Mouse (Mus musculus): ENCODE measurements at regions not wholly inside any gene's neighbourhood (a gene's known extent, or its start where the extent isn't known, plus 50 kb on each side); places are given as distances from the start of the nearest gene placed in this dataset.
"Not testable (repeated sequence)": the region's sequence is repeated elsewhere in the genome, so short reads cannot be mapped to it uniquely, and the experiment has no call there.

DNA sequence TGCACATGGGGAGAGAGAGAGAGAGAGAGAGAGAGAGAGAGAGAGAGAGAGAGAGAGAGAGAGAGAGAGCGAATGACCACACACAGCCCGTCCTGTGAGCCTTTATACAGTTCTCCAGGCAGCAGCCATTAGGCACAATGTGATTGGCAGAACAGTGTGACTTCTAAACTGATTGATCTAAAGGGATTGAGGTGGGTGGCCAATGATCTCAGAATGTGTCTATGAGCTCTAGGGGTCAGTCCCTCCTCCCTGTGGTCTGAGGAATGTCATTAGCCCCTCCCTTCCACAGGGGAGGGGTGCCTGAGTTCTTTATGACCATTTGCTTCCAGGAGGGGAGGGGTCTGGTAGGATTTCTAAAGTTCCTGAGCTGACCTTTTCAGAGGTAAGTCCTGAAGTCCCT, 62.1 kb downstream of the Duxbl3 start:
- not testable (repeated sequence) for DNase-seq

DNA sequence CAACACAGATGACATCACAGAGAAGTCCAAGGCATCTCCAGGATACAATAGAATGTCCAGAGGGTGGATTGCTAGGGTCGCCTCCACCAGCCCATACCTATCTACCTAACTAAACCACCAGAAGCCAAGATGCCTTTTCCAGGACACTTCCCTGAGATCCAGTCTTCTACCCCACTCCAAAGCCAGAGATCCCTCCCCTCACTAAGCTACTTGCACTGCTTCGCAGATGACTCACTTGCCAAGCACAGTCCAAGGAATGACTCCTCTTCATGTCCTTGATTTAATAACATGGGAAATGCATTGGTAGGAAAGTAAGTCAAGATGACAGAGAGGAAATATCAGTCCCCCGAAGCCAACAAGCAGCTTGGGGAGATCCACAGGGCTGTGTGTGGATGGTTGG, 63.0 kb downstream of the Duxbl3 start:
- no peak for DNase-seq

- DNase-seq = no peak
These were observed 70.8 kb downstream of the Duxbl3 start for GRCm38 (mm10) chr14:26328562-26328961.

GRCm38 (mm10) chr14:26341111-26341510, 83.3 kb downstream of the Duxbl3 start:
- DNase-seq = no peak

DNA sequence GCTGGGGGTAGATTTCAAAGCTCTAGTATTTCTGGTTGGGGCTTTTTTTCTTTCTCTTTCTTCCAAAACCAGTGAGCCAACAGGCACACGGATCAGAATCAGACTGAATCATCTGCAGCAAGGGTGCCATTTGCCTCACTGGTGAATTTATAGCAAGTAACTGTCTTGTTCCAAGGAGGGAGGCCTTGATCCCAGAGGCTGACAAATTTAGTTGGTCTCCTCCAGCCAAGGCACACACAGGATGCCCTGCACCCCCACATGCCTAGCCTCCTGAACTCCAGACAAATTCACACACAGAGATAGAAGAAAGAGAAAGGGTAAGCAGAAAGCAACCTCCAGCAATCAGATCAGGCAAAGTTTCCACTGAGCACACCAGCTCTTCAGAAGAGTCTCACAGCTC, 87.5 kb downstream of the Duxbl3 start:
- DNase-seq = no peak

DNA sequence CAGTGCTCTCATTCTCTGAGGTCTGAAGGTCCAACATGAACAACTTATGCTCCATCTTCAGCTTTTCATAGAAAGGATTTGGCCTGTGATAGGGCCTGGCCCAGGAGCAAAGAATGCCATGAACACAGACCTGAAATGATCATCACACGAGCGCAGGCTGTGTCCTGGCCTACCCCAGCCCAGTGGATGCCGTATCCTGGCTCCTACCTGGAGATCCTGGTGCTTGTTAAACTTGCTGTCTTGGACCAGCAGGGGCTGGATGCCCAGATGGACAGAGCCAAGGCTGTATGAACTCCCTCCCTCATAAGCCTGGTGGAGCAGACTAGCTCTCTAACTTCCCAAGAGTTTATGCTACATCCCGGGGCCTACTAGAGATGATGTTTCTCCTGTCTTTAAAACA, 89.5 kb downstream of the Duxbl3 start:
- no peak for DNase-seq

GRCm38 (mm10) chr14:26352927-26353326, 95.2 kb downstream of the Duxbl3 start:
- DNase-seq = no peak

- peak; percentile 15 for DNase-seq
These were observed 99.5 kb downstream of the Duxbl3 start for GRCm38 (mm10) chr14:26357242-26357641.

DNA sequence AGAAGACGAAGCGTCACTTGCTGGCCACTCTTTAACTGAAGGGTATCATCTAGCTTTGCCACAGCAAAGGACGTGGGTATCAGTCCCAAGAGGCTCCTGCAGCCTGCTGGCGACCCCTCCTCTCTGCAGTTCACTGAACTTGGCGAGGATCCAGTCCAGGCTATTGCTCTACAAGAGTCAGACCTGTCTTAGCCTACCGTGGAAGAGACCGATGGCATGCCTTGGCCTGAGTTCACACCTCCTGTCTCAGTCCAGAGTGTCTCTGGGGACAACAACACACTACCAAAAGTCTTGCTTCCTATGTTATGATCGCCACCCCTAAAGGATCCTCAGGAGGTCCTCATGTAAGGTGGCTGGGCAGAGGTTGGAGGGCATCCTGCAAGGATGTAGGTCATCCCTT, 100.2 kb downstream of the Duxbl3 start:
- DNase-seq = no peak

GRCm38 (mm10) chr14:26360071-26360470, 102.3 kb downstream of the Duxbl3 start:
- DNase-seq = no peak

DNA sequence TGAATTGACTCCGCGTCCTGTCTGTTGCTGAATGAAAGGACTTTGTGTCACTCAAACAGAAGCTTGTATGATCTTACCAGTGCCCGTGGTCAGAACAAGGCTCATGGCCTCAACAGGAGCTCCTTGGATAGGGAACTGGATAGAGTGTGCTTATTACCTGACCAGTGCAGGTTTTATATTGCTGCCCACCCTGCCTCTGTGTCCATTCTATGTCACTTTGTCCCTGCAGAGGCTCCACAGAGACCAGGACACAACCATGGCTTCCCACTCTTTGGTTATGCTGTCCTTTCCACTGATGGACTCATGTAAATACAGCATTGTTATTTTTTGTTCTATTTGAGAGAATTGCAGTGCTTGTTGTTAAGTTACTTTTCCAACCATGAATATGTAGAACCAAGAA, 103.4 kb downstream of the Duxbl3 start:
- DNase-seq = no peak

All from lung, postnatal 36 days (tissue).